Mouse (Mus musculus): ENCODE results near the gene Gm7168. TPM values are rescaled to one million over a fixed set of nuclear protein-coding genes. Genes with fewer than 3 reads are reported as not detected.
"Not testable (repeated sequence)": the region's sequence is repeated elsewhere in the genome, so short reads cannot be mapped to it uniquely, and the experiment has no call there.

Gm7168 gene
- total RNA-seq, 2 experiments from 2014 or later, result not detected

GRCm38 (mm10) chr17:13987690-13988089, 39.5 kb downstream of the Gm7168 start:
- no peak for DNase-seq (ENCODE audit: low spot score in 2 of 2)

- not testable (repeated sequence) for DNase-seq (ENCODE audit: low spot score in 2 of 2)
Measured at GRCm38 (mm10) chr17:13993425-13993824, 45.3 kb downstream of the Gm7168 start.

Other genes starting within 250 kb of the Gm7168 start
- gene Afdn, start 187.8 kb upstream of the Gm7168 start, total RNA-seq (2021), result 10 to 100 TPM; 82.2 to 87.1 TPM
- gene Tcte2, start 186.5 kb upstream of the Gm7168 start, total RNA-seq (2021), result 1 to 10 TPM; 4.2 to 5.8 TPM
- gene Gm7356, start 55.3 kb downstream of the Gm7168 start, total RNA-seq (2021), result not detected
- gene Gm7358, start 111.2 kb downstream of the Gm7168 start, total RNA-seq (2021), result not detected

All from gastrocnemius, postnatal 4 days (tissue).